Mouse (Mus musculus): ENCODE data around the gene Igf2r. TPM values are rescaled to one million over a fixed set of nuclear protein-coding genes. Genes with fewer than 3 reads are reported as not detected.

Igf2r gene
- polyA plus RNA-seq, 2 experiments from 2014 or later, result 45.2 to 46.1 TPM

DNA sequence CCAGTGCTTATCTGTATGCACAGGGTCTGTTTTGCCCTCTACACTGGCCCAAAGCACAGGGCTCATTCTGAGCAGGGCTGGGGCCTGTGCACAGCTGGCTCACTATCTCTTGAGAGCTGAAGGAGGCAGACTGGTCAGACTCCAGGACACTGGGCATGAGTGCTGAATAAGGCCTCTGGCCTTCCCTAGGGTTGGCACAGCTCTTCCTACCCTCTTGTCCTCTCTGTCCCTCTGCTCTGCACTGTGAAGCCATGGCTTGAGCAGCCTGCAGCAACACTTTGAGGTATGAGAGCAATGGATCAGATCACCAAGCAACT lies 100.1 kb downstream of the Igf2r start:
- ATAC-seq, result no peak

DNA sequence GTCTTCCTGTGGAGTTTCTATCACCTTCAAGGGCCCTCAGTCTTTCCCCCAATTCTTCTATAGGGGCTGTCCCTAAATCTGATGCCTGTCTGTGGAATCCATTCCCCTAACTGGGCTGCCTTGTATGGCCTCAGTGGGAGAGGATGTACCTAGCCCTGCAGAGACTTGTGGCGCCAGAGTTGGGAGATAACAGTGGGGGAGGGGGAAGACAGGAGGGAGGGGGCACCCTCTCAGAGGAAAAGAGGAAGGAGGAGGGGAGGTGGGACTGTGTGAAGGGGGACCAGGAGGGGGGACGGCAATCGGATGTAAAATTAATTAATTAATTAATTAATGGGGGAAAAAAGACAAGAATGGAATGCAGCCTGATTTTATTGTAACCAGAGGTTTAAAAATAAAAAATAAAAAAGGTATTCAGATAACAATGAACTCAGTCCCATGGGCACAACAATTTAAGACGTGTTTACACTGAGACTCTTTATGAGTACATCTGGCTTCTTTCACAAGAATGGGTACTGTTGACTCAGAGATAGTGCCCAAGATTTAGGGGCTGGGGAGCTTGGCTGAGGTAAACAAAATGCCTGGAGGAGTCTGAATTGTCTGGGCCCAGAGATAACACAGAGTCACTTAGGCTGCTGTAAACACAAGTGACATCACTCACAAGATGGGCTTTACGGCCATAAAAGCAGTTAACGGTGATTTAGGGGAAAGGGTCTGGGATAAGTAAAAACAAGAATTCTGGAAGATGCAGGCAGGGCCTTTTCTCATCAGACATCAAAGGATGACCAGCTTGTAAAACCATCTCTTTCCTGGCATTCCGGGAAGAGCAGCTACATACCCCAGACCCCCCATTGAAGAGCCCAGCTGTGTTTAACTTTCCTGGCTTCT lies 100.7 kb downstream of the Igf2r start:
- ATAC-seq, result no peak

DNA sequence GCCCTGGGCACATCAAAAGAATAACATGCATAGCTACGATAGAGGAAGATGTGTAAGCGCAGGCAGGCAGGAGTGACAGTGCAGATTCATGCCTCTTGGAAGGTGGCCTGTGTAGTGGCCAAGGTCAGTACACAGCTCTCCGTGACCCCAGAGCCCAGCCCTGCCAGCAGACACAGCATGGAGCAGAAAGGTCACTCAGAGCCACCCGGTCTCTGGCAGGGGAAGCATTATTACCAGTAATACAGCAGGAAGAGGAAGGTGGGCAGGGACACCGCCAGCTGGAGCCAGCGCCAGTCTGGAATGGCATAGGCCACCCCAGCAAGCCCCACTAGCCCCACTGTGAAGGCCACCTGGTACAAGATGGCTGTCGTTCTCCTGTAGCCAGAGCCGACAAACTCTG lies 105.3 kb downstream of the Igf2r start:
- no peak for ATAC-seq

DNA sequence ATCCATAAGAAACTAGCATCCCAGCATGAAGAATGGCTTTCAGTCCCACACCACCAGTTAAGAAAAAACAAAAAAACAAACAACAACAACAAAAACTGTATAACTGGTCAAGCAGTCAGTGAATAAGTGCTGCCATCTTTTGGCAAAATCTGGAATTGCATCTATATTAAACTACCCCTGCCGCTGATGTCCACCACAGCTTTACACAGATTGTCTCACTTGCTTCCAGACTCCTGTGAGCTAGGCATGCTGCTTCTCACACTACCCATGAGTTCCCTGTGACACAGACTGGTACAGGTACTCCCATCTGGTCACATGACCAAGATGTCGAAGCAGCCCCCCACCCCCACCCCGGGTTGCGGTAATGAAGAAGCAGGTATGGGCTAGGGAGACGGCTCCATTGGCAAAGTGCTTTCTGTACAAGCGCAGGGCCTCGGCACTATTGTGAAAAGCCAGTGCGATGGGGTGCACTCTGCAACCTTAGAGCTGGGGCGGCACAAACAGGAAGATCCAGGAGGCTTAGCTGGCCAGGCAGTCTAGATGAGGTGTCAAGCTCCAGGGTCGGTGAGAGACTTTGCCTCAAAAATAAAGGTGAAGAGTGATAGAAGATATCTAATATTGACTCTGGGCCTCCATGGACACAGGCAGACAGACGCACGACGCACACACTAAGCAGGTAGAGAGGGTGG lies 108.7 kb downstream of the Igf2r start:
- ATAC-seq, result no peak

DNA sequence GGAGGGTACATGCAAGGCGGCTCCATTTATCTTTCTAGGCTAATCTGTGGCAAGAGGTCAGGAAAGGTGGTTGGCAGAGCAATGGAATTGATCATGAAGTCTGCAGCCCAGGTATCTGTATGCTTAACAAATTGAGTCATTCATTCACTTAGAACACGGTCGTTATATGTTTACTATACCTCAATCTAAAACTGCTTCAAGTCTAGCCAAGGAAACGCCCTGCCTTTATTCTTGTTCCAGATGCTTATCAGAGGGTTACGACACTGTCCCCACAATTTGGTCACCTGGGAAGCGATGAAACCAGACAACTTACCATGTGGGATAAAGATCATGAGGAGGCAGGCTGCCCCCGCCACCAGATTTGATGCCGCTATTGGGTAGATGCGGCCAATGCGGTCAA lies 110.2 kb downstream of the Igf2r start:
- ATAC-seq, result no peak

DNA sequence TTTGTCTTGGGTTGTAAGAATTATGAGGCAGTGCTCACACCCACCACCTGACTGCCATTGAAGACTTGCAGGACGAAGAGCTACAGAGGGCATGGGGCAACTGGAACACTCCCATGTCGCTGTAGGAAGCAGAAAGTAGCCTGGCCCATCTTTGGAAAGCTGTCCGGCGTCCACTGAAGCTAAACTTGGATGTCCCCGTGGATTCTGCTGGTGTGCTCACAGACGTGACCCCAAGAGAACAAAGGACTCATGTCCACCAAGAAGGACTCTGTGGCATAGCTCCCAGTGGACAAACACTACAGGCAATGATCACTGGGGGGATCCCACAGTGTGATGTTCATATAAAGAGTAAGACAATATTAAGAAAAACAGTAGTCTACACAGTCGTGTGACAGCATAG lies 110.7 kb downstream of the Igf2r start:
- no peak for ATAC-seq

DNA sequence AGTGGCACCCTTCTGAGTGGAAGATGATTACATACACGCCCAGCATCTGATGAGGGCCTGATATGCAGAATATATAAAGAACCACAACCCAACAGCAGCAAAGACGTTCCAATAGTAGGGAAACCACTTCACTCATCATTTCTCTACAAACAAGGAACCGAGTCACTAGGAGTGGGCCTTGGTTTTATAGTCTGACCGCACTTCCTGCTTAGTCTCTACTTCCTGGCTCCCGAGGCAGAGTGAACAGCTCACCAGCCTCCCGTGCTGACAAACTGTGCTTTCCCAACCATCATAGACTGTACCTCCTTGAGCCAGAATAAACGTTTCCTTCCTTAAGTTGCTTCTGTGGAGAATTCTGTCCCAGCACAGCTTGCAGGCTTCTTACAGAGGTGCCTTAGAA lies 113.6 kb downstream of the Igf2r start:
- ATAC-seq, result peak; percentile 96

DNA sequence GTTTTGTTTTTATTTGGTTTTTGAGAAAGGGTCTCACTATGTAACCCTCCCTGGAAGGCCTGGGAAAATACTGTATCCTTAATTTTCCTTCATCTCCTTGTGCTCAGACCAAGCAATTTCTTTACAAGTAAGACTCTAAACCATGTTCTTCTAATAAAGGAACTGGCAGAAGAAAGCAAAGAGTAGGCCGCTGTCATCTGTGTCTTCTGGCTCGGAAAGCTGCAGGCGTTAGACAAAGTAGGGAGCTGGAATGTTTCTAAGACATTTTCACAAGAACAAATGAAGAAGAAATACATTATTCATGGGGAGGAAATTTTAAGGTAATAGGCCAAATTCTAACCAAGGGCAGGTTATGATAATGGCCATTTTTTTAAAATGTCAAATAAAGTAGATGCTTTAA lies 115.4 kb downstream of the Igf2r start:
- ATAC-seq, result no peak

DNA sequence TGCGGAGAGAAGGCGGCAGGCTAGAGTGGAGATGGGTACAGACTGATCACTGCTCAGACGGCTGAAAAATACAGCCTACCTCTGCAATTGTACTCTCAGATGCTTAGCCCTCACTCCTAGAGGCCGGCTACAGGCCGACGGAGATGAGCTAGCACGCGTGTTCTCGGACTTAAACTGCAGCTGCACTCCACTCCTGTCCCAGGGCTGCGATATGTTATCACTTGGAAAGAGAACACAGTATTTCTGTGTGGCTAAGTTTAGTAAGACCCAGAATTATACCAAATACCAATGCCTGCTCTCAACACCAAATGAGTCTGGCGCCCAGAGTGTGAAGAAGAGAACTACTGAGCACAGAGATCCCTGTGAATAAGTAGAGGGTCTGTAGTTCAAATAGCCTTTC lies 116.9 kb downstream of the Igf2r start:
- ATAC-seq, result no peak

DNA sequence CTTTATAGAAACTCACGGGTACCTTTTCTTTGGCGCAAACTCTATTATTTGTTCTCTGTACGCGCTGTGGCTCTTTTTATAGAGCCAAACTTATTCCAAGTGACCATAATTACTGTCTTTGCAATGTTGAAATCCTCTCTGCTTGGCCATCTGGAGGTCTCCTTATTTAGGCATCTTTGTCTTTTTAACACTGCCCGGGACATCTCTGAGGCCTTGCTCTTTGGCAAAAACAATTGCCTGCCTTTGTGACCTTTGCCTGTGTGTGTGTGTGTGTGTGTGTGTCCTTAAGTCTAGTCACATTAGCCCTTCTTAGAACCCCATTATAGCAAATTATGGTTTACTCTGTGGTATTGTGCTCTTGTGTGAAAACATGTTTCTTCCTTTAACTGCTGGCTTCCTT lies 124.0 kb downstream of the Igf2r start:
- ATAC-seq, result no peak

DNA sequence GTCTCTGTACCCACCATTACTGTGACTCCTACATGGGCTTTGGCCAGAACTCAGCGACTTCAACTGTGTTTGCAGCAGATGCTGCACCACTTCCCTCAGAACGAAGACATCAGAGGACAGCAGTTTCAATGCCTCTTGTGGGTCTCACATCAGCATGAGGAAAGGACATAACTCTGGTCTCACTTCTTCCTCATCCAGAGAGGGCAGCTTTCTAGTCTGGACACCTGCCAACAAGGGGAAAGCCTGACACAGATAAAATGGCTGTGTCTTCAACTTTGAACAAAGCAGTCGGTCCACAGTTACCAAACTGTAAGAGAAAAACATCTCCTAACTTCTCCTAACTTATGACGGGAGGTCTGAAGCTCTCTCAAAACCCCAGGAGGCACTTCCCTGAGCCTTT lies 128.4 kb downstream of the Igf2r start:
- no peak for ATAC-seq

DNA sequence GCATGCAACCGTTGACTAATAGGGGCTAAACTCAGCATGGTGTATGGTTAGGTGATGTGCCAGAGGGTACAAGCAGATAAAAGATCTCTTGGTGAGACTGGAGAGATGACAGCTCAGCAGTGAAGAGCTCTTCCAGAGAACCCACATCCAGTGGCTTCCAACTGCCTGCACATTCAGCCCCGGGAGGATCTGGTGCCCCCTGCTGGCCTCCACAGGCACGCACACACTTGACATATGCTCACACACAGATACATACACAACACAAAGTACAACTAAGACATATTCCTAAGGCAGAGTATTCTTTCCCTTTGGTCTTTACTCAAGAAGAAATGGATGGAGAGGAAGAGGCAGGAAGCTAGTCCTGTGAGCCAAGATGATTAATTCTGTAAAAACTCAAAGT lies 129.9 kb downstream of the Igf2r start:
- no peak for ATAC-seq

DNA sequence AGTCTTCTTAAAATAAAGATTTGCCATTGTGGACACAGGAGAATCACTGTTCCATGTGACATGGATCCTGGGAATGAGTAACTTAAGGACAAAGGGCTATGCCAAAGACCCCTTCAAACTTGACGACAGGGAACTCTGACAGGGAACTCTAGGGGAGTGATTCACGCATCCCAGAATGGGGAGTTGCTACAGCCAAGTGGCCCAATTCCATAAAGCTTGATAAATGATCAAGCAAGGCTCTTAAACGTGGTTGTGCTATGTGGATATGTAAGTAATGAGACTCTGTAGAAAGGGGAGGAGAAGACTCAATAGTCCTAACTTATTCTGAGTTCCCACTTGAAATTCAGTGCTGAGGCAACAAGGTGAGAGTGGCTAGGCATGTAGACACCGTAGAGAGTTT lies 134.7 kb downstream of the Igf2r start:
- no peak for ATAC-seq

Other genes starting within 250 kb of the Igf2r start
- 1 to 10 TPM; 6.0 to 7.5 TPM for gene Slc22a2, start 185.5 kb downstream of the Igf2r start, polyA plus RNA-seq (2017; shearing (Covaris generic))
- gene Slc22a1, start 93.8 kb downstream of the Igf2r start, polyA plus RNA-seq (2017; shearing (Covaris generic)), result not detected
- gene Mas1, start 98.5 kb upstream of the Igf2r start, polyA plus RNA-seq (2017; shearing (Covaris generic)), result under 1 TPM in 1 of 2 experiments, not detected in 1; 0.62 TPM
- not detected for gene Mrgprh, start 106.4 kb upstream of the Igf2r start, polyA plus RNA-seq (2017; shearing (Covaris generic))
- gene Pnldc1, start 140.6 kb upstream of the Igf2r start, polyA plus RNA-seq (2017; shearing (Covaris generic)), result 1 to 10 TPM in 1 of 2 experiments, under 1 TPM in 1; 0.55 to 1.3 TPM
- 100 to 1,000 TPM; 221 to 225 TPM for gene Tcp1, start 146.0 kb upstream of the Igf2r start, polyA plus RNA-seq (2017; shearing (Covaris generic))
- 100 to 1,000 TPM; 187 to 190 TPM for gene Mrpl18, start 146.7 kb upstream of the Igf2r start, polyA plus RNA-seq (2017; shearing (Covaris generic))
- gene Acat3, start 170.9 kb upstream of the Igf2r start, polyA plus RNA-seq (2017; shearing (Covaris generic)), result under 1 TPM in 1 of 2 experiments, not detected in 1; 0.52 TPM
- gene Acat2, start 191.1 kb upstream of the Igf2r start, polyA plus RNA-seq (2017; shearing (Covaris generic)), result 10 to 100 TPM; 53.6 to 68.3 TPM
- gene Wtap, start 224.5 kb upstream of the Igf2r start, polyA plus RNA-seq (2017; shearing (Covaris generic)), result 100 to 1,000 TPM in 1 of 2 experiments, 10 to 100 TPM in 1; 97.3 to 149 TPM
- 10 to 100 TPM; 50.5 to 67.6 TPM for gene Sod2, start 237.2 kb upstream of the Igf2r start, polyA plus RNA-seq (2017; shearing (Covaris generic))